Mouse (Mus musculus) CH12.LX (cell line): ENCODE measurements around the gene Fggy.

Source experiments
- CHD2 ChIP-seq: IDR thresholded peaks from 2 replicates; pipeline ENCODE4 v1.6.1; 2011; ENCODE audit warnings: low read length, improper control_type of control experiment
- CTCF ChIP-seq, 2 experiments: IDR thresholded peaks in 1 of 2; conservative IDR thresholded peaks in 1 of 2; 2 replicates each; pipeline ENCODE4 v1.5.1; 2011 to 2012; ENCODE audit warnings: low read depth in 2 of 2, low read length in 2 of 2, improper control_type of control experiment in 1 of 2, inconsistent platforms in 1 of 2, mild to moderate bottlenecking in 1 of 2, moderate library complexity in 1 of 2
- ELF1 ChIP-seq: IDR thresholded peaks from 2 replicates; pipeline ENCODE4 v1.6.1; 2014; ENCODE audit warnings: low read depth, mild to moderate bottlenecking, inconsistent platforms, low read length, improper control_type of control experiment
- EP300 ChIP-seq: IDR thresholded peaks from 2 replicates; pipeline ENCODE4 v1.6.1; 2011; ENCODE audit warnings: low read length, improper control_type of control experiment
- ETS1 ChIP-seq: conservative IDR thresholded peaks from 2 replicates; pipeline ENCODE4 v1.6.1; 2012; ENCODE audit warnings: low read depth, mild to moderate bottlenecking, inconsistent platforms, low read length, improper control_type of control experiment, moderate library complexity
- GABPA ChIP-seq: IDR thresholded peaks from 2 replicates; pipeline ENCODE4 v1.6.1; 2012; ENCODE audit warnings: low read depth, low read length, improper control_type of control experiment, inconsistent platforms; ENCODE audit not compliant: insufficient replicate concordance
- HCFC1 ChIP-seq: IDR thresholded peaks from 2 replicates; pipeline ENCODE4 v1.6.1; 2012; ENCODE audit warnings: low read depth, mild to moderate bottlenecking, inconsistent platforms, low read length, improper control_type of control experiment
- MAZ ChIP-seq: IDR thresholded peaks from 2 replicates; pipeline ENCODE4 v1.6.1; 2012; ENCODE audit warnings: low read depth, mild to moderate bottlenecking, inconsistent platforms, low read length, improper control_type of control experiment, moderate library complexity
- MXI1 ChIP-seq: IDR thresholded peaks from 2 replicates; pipeline ENCODE4 v1.6.1; 2011; ENCODE audit warnings: mild to moderate bottlenecking, low read depth, low read length, improper control_type of control experiment
- NELFE ChIP-seq: IDR thresholded peaks from 2 replicates; pipeline ENCODE4 v1.6.1; 2011; ENCODE audit warnings: low read depth, low read length, improper control_type of control experiment
- POLR2A ChIP-seq: IDR thresholded peaks from 2 replicates; pipeline ENCODE4 v1.6.1; 2011; ENCODE audit warnings: low read depth, mild to moderate bottlenecking, improper control_type of control experiment, low read length
- TCF12 ChIP-seq: IDR thresholded peaks from 2 replicates; pipeline ENCODE4 v1.6.1; 2014; ENCODE audit warnings: low read depth, mild to moderate bottlenecking, inconsistent platforms, low read length, improper control_type of control experiment
- UBTF ChIP-seq: IDR thresholded peaks from 2 replicates; pipeline ENCODE4 v1.6.1; 2012; ENCODE audit warnings: low read depth, mild to moderate bottlenecking, inconsistent platforms, low read length, improper control_type of control experiment, moderate library complexity
- USF1 ChIP-seq: IDR thresholded peaks from 2 replicates; pipeline ENCODE4 v1.6.1; 2014; ENCODE audit warnings: low read depth, mild to moderate bottlenecking, inconsistent platforms, low read length, improper control_type of control experiment

- no peak for TF ChIP-seq POLR2A
- TF ChIP-seq EP300, result no peak
- TF ChIP-seq GABPA, result no peak
- TF ChIP-seq NELFE, result no peak
- TF ChIP-seq CTCF (conservative IDR thresholded peaks at IDR 0.05 in 1 of 2, IDR thresholded peaks at IDR 0.05 in 1 of 2; ENCODE audit: low read depth in 2 of 2, low read length in 2 of 2), result no peak
- TF ChIP-seq ETS1, result no peak
- TF ChIP-seq MXI1, result no peak
- TF ChIP-seq USF1, result no peak
- TF ChIP-seq CHD2, result no peak
- no peak for TF ChIP-seq HCFC1
- no peak for TF ChIP-seq UBTF
- no peak for TF ChIP-seq MAZ
- TF ChIP-seq TCF12, result no peak
- no peak for TF ChIP-seq ELF1
Measured at GRCm38 (mm10) chr4:95588722-95589283, 31.5 kb downstream of the Fggy start.
